Mouse (Mus musculus): ENCODE measurements around the gene Gm49450. TPM values are rescaled to one million over a fixed set of nuclear protein-coding genes. Genes with fewer than 3 reads are reported as not detected.

The Gm49450 gene
- polyA plus RNA-seq, 1 experiment from 2014 or later, result not detected

GRCm38 (mm10) chr15:98894746-98895634, 58.4 kb downstream of the Gm49450 start:
- Histone ChIP-seq H3K27me3 (replicated peaks; ENCODE audit: control insufficient read depth, insufficient read depth, low read length) (peaks cover 91% of the 10 kb centered on the region), H3K27ac (replicated peaks; ENCODE audit: low read depth, low read length) (no peak overlapping the region), H3K36me3 (ENCODE audit: control insufficient read depth, insufficient read depth, low read length) (no peaks in the 10 kb centered on the region), H3K4me2 (ENCODE audit: low read depth, low read length) (peak overlapping the region; percentile 98), H3K9ac (ENCODE audit: low read depth, low read length) (peak overlapping the region; percentile 54; the same call in 1 of the 2 replicates), H3K4me3 (ENCODE audit: low read depth, low read length) (peak overlapping the region; percentile 53), H3K4me1 (ENCODE audit: control insufficient read depth, insufficient read depth, low read length) (peaks cover 9% of the 10 kb centered on the region), H3K9me3 (ENCODE audit: control insufficient read depth, low read length) (no peaks in the 10 kb centered on the region)
- ATAC-seq (ENCODE audit: low read depth) (0 out of 2 replicates have a peak, but pooled peaks have one; percentile 3), DNase-seq (ENCODE audit: low spot score) (no peak)
- 4% methylated on average over 38 of the region's 38 CpGs for WGBS

- Histone ChIP-seq H3K9ac (ENCODE audit: low read depth, low read length) (peak within 1 kb of the TSS; percentile 54), H3K4me3 (ENCODE audit: low read depth, low read length) (peak within 1 kb of the TSS; percentile 53), H3K36me3 (ENCODE audit: control insufficient read depth, insufficient read depth, low read length) (no peaks in the 10 kb centered on the region), H3K4me1 (ENCODE audit: control insufficient read depth, insufficient read depth, low read length) (peaks cover 9% of the 10 kb centered on the region), H3K9me3 (ENCODE audit: control insufficient read depth, low read length) (no peaks in the 10 kb centered on the region), H3K4me2 (ENCODE audit: low read depth, low read length) (peak within 1 kb of the TSS; percentile 98), H3K27ac (replicated peaks; ENCODE audit: low read depth, low read length) (no peak within 1 kb of the TSS), H3K27me3 (replicated peaks; ENCODE audit: control insufficient read depth, insufficient read depth, low read length) (peaks cover 83% of the 10 kb centered on the region)
- WGBS, result under 1% methylated on average over 34 of the region's 77 CpGs
- DNase-seq (ENCODE audit: low spot score) (no peak), ATAC-seq (ENCODE audit: low read depth) (no peak)
These were observed 59.2 kb downstream of the Gm49450 start, which contains the start of gene Rhebl1 for GRCm38 (mm10) chr15:98893940-98894745. Rhebl1 (minus strand) TSS chr15:98894540.

- 61% methylated on average over 4 of the region's 4 CpGs for WGBS
These were observed 60.3 kb downstream of the Gm49450 start for GRCm38 (mm10) chr15:98893036-98893435.

GRCm38 (mm10) chr15:98891907-98892606, 61.3 kb downstream of the Gm49450 start:
- Histone ChIP-seq H3K27me3 (replicated peaks; ENCODE audit: control insufficient read depth, insufficient read depth, low read length) (peaks cover 62% of the 10 kb centered on the region), H3K4me2 (ENCODE audit: low read depth, low read length) (no peak overlapping the region), H3K27ac (replicated peaks; ENCODE audit: low read depth, low read length) (no peak overlapping the region), H3K36me3 (ENCODE audit: control insufficient read depth, insufficient read depth, low read length) (no peaks in the 10 kb centered on the region), H3K9ac (ENCODE audit: low read depth, low read length) (no peak overlapping the region), H3K4me1 (ENCODE audit: control insufficient read depth, insufficient read depth, low read length) (peaks cover 5% of the 10 kb centered on the region), H3K4me3 (ENCODE audit: low read depth, low read length) (no peak overlapping the region), H3K9me3 (ENCODE audit: control insufficient read depth, low read length) (no peaks in the 10 kb centered on the region)
- DNase-seq (ENCODE audit: low spot score) (peak; percentile 91), ATAC-seq (ENCODE audit: low read depth) (peak; percentile 60)
- WGBS, result 42% methylated on average over 6 of the region's 6 CpGs

More at GRCm38 (mm10) chr15:98893036-98893435, 60.3 kb downstream of the Gm49450 start:
- H3K36me3 ChIP-seq (ENCODE audit: control insufficient read depth, insufficient read depth, low read length), result no peaks in the 10 kb centered on the region
- no peak overlapping the region for H3K27ac ChIP-seq (replicated peaks; ENCODE audit: low read depth, low read length)
- H3K4me2 ChIP-seq (ENCODE audit: low read depth, low read length), result no peak overlapping the region
- H3K27me3 ChIP-seq (replicated peaks; ENCODE audit: control insufficient read depth, insufficient read depth, low read length), result peaks cover 72% of the 10 kb centered on the region
- peaks cover 5% of the 10 kb centered on the region for H3K4me1 ChIP-seq (ENCODE audit: control insufficient read depth, insufficient read depth, low read length)
- DNase-seq (ENCODE audit: low spot score) (no peak), ATAC-seq (ENCODE audit: low read depth) (no peak)
- no peak overlapping the region for H3K9ac ChIP-seq (ENCODE audit: low read depth, low read length)
- H3K4me3 ChIP-seq (ENCODE audit: low read depth, low read length), result no peak overlapping the region
- H3K9me3 ChIP-seq (ENCODE audit: control insufficient read depth, low read length), result no peaks in the 10 kb centered on the region

DNA sequence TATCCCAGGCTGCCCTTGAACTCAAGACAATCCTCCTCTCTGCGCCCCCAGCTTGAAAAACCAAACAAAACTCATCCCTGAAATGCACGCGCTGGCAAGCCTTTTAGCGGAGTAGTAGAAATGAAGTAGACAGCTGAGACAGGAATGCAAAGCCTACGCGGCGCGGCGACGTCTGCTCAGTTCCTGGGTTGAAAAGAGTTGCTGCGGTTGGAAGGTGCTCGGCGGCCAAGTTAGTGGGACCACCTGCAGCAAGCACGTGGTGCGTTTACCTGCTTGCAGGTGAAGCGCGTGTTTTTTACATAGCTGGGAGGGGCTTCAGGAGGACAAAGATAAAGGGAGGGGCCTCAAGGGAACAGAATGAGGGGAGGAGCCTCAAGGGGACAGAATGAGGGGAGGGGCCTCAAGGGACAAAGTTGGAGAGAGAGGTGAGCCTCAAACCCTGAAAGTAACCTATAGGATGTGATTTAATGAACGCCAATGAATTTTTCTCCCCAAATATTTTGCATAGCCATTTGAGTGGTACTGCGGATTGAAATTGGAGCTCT, 62.1 kb downstream of the Gm49450 start:
- no peaks in the 10 kb centered on the region for H3K36me3 ChIP-seq (ENCODE audit: control insufficient read depth, insufficient read depth, low read length)
- H3K9me3 ChIP-seq (ENCODE audit: control insufficient read depth, low read length), result no peaks in the 10 kb centered on the region
- 8% methylated on average over 19 of the region's 19 CpGs for WGBS
- H3K27ac ChIP-seq (replicated peaks; ENCODE audit: low read depth, low read length), result no peak overlapping the region
- peak overlapping the region; percentile 21 for H3K4me2 ChIP-seq (ENCODE audit: low read depth, low read length)
- ATAC-seq (ENCODE audit: low read depth) (no peak), DNase-seq (ENCODE audit: low spot score) (peak; percentile 60)
- no peak overlapping the region for H3K9ac ChIP-seq (ENCODE audit: low read depth, low read length)
- H3K27me3 ChIP-seq (replicated peaks; ENCODE audit: control insufficient read depth, insufficient read depth, low read length), result peaks cover 55% of the 10 kb centered on the region
- no peak overlapping the region for H3K4me3 ChIP-seq (ENCODE audit: low read depth, low read length)
- peaks cover 5% of the 10 kb centered on the region for H3K4me1 ChIP-seq (ENCODE audit: control insufficient read depth, insufficient read depth, low read length)

- Histone ChIP-seq H3K27me3 (replicated peaks; ENCODE audit: control insufficient read depth, insufficient read depth, low read length) (peaks cover 17% of the 10 kb centered on the region), H3K9me3 (ENCODE audit: control insufficient read depth, low read length) (no peaks in the 10 kb centered on the region), H3K9ac (ENCODE audit: low read depth, low read length) (no peak overlapping the region), H3K27ac (replicated peaks; ENCODE audit: low read depth, low read length) (peak overlapping the region; percentile 50), H3K4me3 (ENCODE audit: low read depth, low read length) (no peak overlapping the region), H3K4me2 (ENCODE audit: low read depth, low read length) (no peak overlapping the region), H3K4me1 (ENCODE audit: control insufficient read depth, insufficient read depth, low read length) (no peaks in the 10 kb centered on the region), H3K36me3 (ENCODE audit: control insufficient read depth, insufficient read depth, low read length) (no peaks in the 10 kb centered on the region)
- no peak for DNase-seq (ENCODE audit: low spot score)
- WGBS, result 76% methylated on average over 7 of the region's 7 CpGs
- ATAC-seq (ENCODE audit: low read depth), result no peak
These were observed 65.8 kb downstream of the Gm49450 start for GRCm38 (mm10) chr15:98887526-98887925.

- H3K27me3 ChIP-seq (replicated peaks; ENCODE audit: control insufficient read depth, insufficient read depth, low read length), result peaks cover 11% of the 10 kb centered on the region
- peak; percentile 70; the same call in 1 of the 2 replicates for ATAC-seq (ENCODE audit: low read depth)
- H3K4me3 ChIP-seq (ENCODE audit: low read depth, low read length), result no peak overlapping the region
- H3K9me3 ChIP-seq (ENCODE audit: control insufficient read depth, low read length), result no peaks in the 10 kb centered on the region
- peak overlapping the region; percentile 50; the same call in 1 of the 2 replicates for H3K27ac ChIP-seq (replicated peaks; ENCODE audit: low read depth, low read length)
- no peak overlapping the region for H3K4me2 ChIP-seq (ENCODE audit: low read depth, low read length)
- no peaks in the 10 kb centered on the region for H3K4me1 ChIP-seq (ENCODE audit: control insufficient read depth, insufficient read depth, low read length)
- no peak overlapping the region for H3K9ac ChIP-seq (ENCODE audit: low read depth, low read length)
- WGBS, result 54% methylated on average over 8 of the region's 8 CpGs
- peak; percentile 61 for DNase-seq (ENCODE audit: low spot score)
- no peaks in the 10 kb centered on the region for H3K36me3 ChIP-seq (ENCODE audit: control insufficient read depth, insufficient read depth, low read length)
These were observed 66.5 kb downstream of the Gm49450 start for GRCm38 (mm10) chr15:98886667-98887387.
